Mouse (Mus musculus) bone marrow macrophage, adult 2 months (primary cell): Measurements from ENCODE around the gene Srsf3. TPM values are rescaled to one million over a fixed set of nuclear protein-coding genes. Genes with fewer than 3 reads are reported as not detected.
"Not testable (repeated sequence)": the region's sequence is repeated elsewhere in the genome, so short reads cannot be mapped to it uniquely, and the experiment has no call there.

Experiments used
- H3K27ac ChIP-seq: 2 replicates; pipeline ENCODE4 v1.5.1; 2012; ENCODE audit warnings: low read depth, low read length; ENCODE audit not compliant: insufficient read depth
- H3K4me1 ChIP-seq: 2 replicates; pipeline ENCODE4 v1.6.1; 2012; ENCODE audit warnings: low read length; ENCODE audit not compliant: control insufficient read depth, insufficient read depth
- H3K4me3 ChIP-seq: 2 replicates; pipeline ENCODE4 v1.5.1; 2012; ENCODE audit warnings: mild to moderate bottlenecking, low read length, moderate library complexity; ENCODE audit not compliant: insufficient read depth
- CTCF ChIP-seq: IDR thresholded peaks from 2 replicates; pipeline ENCODE4 v1.5.1; 2012; ENCODE audit warnings: low read depth, mild to moderate bottlenecking, low read length, moderate library complexity
- POLR2A ChIP-seq: IDR thresholded peaks from 2 replicates; pipeline ENCODE4 v1.6.1; 2012; ENCODE audit warnings: mild to moderate bottlenecking, low read depth, low read length, borderline replicate concordance
- polyA plus RNA-seq: library from polyadenylated mRNA; stranded (reverse); fragments of >200 nt; gene quantifications from 2 replicates; pipeline ENCODE4 v1.2.4, GENCODE M21; 2012; ENCODE audit not compliant: missing spikeins, insufficient read depth, insufficient read length

Srsf3 gene
- polyA plus RNA-seq, 1 experiment = 170 TPM

DNA sequence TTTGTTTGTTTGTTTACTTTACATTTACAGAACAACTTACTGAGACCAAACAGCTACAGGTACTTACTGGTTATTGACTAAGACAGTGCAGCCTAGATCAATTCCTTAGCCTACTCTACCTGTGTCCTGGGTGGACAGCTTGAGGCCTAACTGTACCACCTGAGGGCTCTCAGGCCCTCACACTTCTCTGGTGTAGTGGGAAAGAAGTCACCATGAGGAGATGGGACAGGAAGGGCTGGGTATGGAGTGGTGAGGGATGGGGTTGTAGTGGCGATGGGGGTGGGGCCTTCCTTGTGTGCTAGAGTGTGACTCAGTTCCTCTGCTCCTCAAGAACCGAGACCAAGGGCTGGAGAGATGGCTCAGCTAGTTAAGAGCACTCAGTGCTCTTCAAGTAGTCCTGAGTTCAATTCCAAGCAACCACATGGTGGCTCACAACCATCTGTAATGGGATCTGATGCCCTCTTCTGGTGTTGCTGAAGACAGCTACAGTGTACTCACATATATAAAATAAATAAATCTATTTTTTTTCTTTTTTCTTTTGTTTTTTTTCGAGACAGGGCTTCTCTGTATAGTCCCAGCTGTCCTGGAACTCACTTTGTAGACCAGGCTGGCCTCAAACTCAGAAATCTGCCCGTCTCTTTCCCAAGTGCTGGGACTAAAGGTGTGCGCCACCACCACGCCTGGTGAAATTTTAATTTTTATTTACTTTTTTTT, 1.9 kb upstream of the Srsf3 start:
- H3K4me3 ChIP-seq = no peak overlapping the region
- peaks cover 8% of the 10 kb centered on the region for H3K4me1 ChIP-seq
- no peak for TF ChIP-seq POLR2A
- no peak for TF ChIP-seq CTCF
- no peak overlapping the region for H3K27ac ChIP-seq

DNA sequence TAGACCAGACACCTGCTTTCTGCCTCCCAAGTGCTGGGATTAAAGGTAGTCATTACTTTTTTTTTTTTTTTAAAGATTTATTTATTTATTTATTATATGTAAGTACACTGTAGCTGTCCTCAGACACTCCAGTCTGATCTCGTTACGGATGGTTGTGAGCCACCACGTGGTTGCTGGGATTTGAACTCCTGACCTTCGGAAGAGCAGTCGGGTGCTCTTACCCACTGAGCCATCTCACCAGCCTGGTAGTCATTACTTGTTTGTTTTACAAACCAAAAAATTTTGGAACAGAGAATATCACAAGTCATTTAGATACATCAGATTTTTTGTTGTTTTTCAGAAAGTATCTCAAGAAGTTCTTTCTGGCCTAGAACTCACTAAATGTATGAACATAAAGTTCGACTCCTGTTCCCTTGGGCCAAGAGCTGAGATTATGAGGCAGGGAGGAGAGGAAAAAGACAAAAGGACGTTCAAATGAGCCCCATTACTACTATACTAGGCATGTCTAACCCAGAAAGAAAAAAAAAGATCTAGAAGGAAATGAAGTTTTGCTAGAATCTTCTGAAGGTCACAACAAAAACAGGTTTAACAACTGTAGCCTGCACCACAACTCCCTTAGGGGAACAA, 1.2 kb upstream of the Srsf3 start:
- peak overlapping the region; percentile 76 for H3K4me3 ChIP-seq
- peak overlapping the region; percentile 91 for H3K27ac ChIP-seq
- H3K4me1 ChIP-seq = not testable (repeated sequence)

DNA sequence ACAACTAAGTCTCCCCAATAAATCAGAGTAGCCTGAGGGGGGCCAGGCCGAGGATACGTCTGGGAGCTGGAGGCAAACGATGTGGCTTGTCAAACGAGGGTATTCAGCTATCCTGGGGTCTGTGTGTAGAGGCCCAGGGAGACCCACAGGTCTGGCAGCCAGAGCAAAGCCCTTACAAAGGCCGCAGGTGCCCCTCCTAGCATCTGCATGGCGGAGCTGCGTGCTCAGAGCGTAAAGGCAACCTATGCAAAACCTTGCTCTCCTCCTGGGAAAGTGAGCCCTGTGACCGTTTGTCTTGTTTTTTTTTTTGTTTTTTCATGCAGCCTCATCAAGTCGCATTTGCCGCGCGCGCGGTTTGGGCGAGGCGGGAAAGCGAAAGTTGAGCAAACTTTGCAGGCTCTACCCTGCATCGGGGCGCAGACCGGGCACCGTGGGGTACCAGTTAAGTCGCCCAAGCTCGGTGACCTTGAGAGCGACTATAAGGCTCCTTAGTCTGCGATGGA, 606 bp upstream of the Srsf3 start:
- TF ChIP-seq CTCF (0 out of 2 replicates have a peak, but pooled peaks have one; percentile 13), POLR2A (no peak)
- H3K4me3 ChIP-seq = peak overlapping the region; percentile 76
- H3K4me1 ChIP-seq = peaks cover 6% of the 10 kb centered on the region
- H3K27ac ChIP-seq = peak overlapping the region; percentile 91

DNA sequence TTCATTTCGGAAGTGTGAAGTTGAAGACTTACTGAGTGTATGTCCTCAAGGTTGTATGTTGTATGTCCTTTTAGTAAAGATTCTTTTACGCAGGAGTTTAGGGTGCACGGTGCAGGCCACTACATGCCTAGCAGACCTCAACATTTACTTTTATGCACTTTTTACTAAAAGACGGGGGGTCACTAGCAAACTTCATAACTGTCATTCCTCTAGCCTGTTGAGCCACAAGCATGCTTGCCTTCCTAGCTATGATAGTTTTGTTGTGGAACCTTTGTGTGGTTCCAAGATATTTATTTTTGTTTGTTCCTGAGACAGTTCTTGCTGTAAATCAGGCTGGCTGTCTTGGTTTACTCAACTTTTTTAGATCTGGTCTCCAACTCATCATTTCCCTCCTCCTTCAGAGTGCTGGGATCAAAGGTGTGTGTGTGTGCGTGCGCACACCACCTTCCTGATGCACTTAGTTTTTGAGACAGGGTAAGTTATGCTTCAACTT, 1.2 kb downstream of the Srsf3 start:
- no peak overlapping the region for H3K27ac ChIP-seq
- no peak for TF ChIP-seq CTCF
- no peak for TF ChIP-seq POLR2A
- H3K4me1 ChIP-seq = peaks cover 6% of the 10 kb centered on the region
- H3K4me3 ChIP-seq = peak overlapping the region; percentile 76

DNA sequence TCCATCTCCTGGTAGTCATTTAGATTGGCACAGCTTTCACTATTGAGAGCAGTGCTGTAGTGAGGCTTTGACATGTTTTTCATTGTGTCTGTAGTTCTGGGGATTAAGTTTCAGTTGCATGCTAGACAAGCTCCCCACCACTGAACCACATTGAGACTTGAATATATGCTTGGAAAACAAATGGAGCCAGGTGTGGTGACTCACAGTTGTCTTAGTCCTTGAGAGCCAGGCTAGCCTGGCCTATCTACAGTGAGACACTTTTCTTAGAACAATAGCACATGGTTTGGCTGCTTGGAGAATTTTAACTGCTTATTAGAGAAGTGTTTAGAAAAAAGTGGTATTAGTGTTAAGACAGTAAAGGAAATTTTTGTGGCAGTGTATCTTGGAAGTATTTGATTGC, 1.8 kb downstream of the Srsf3 start:
- peak overlapping the region; percentile 76 for H3K4me3 ChIP-seq
- H3K4me1 ChIP-seq = peaks cover 6% of the 10 kb centered on the region
- H3K27ac ChIP-seq = no peak overlapping the region
- no peak for TF ChIP-seq CTCF
- TF ChIP-seq POLR2A = no peak

DNA sequence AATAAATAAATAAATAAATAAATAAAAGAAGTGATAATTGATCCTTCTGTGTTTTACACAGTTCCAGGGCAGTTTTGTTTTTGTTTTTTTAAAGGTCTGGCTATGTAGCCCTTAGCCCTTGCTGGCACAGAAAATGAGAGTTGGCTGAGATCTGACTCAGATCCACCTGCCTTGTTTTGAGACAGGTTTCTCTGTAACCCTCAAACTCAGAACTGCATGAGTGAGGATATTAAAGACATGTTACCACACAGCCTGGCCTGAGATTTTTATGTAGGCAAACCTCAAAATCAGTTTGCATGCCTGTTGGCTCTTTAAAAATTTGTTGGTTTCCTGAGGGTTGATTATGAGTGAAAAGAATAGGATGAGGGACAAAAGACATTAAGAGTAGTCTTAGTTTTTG, 3.1 kb downstream of the Srsf3 start:
- Histone ChIP-seq H3K4me3 (peak overlapping the region; percentile 31), H3K4me1 (peaks cover 6% of the 10 kb centered on the region), H3K27ac (no peak overlapping the region)
- TF ChIP-seq POLR2A (no peak), CTCF (no peak)

DNA sequence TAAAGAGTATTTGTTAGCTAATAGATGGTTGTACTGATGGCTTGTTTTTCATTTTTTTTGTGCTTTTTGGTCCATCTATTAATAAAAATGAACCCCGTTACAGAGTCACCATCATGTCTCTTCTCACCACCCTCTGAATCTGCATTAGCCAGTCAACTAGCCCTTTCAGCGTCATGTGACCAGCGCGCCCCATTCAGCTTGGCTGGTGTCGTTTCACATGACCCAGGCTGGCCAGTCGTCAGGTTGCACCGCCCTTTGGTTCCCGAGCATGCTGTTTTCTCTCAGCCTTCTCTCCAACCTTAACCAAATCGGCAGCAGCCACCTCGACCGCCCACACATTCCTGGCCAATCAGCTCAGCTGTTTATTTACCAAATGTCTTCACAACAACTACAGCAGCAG, 6.9 kb downstream of the Srsf3 start:
- Histone ChIP-seq H3K27ac (no peak overlapping the region), H3K4me1 (peaks cover 6% of the 10 kb centered on the region), H3K4me3 (no peak overlapping the region)
- TF ChIP-seq CTCF = no peak

DNA sequence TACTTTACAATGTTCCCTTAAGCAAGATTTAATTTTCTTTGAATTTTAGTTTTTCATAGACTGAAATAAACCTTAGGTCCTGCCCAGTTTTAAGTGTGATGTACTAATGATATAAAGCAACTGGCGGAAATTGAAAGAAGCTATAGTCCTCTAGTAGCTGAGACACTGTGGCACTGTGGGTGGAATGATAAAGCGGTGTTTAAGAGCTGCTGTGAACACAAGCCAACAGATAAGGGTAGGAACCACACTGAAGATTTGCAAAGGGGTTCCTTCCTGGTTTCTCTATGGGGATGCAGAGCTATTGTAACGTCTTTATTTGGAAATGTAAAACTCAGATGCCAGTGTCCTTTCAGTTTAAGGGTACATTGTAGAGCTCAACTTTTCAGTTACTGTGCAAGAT, 9.2 kb downstream of the Srsf3 start:
- not testable (repeated sequence) for H3K4me1 ChIP-seq, H3K4me3 ChIP-seq, H3K27ac ChIP-seq

DNA sequence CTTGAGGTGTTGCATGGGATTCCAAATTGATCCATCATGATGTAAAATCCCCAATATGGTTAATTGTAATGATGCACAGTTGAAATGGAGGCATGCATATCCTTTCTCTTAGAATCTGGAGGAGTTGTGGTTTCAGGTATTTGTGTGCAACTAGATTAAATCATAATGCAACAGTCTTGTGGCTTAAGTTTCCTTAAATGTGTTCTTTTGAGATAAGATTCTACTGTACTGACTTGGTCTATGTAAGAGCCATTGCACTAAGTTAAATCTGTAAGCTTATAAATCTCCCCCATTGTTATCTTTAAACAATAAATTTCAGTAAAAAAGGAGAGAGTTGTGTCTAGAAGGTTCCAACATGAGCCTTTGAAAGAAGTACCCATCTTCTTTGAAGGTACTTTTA, 10.1 kb downstream of the Srsf3 start:
- Histone ChIP-seq H3K27ac (no peak overlapping the region), H3K4me3 (no peak overlapping the region), H3K4me1 (no peaks in the 10 kb centered on the region)
- TF ChIP-seq POLR2A (no peak), CTCF (no peak)

DNA sequence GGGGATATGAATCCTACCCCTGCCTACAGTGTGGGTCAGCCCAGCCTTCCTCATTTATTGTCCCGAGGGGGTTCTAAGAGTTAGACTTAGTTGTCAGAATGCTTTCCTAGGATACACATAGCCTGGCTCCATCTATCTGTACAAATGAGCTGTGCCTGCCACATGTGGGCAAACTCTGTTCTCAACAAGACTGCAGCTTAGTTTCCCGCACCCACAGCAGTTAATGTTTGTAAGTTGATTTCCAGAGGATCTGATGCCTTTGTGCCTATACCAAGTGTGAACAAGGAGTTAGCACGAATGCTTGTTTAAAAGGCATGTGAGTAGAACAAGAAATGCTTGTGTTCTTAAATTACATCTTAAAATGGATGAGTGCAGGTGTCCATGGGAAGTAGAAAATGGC, 11.2 kb downstream of the Srsf3 start:
- Histone ChIP-seq H3K4me1 (no peaks in the 10 kb centered on the region), H3K4me3 (no peak overlapping the region), H3K27ac (no peak overlapping the region)
- TF ChIP-seq CTCF (no peak), POLR2A (no peak)
